Comparison of ENCODE assay signal across 28 mouse cellular contexts in genomic region chr3:78846617-78847318, GRCm38 (mm10).
DNase-seq lines count a peak whose midpoint lies in the region; ATAC-seq lines count a peak whose summit lies in the region.
"Had no signal": no experiment of that assay in that cellular context is flagged by ENCODE, and none has a peak within 500 bp of the region (broad histone marks: within the 10 kb centered on the region; RNA-seq: fewer than 3 reads in every experiment).

No protein-coding gene starts in this region.

- 59% methylated on average over 7 of the region's 8 CpGs for WGBS in forebrain, embryonic 10.5 days
- 30% methylated on average over 7 of the region's 8 CpGs for WGBS in forebrain, embryonic 14.5 days
- WGBS in midbrain, embryonic 10.5 days = 35% methylated on average over 8 of the region's 8 CpGs
- 25% methylated on average over 7 of the region's 8 CpGs for WGBS in midbrain, embryonic 16.5 days
- WGBS in embryonic facial prominence, embryonic 14.5 days = 56% methylated on average over 7 of the region's 8 CpGs
- WGBS in midbrain, embryonic 14.5 days = 12% methylated on average over 7 of the region's 8 CpGs

- no peak overlapping the region for H3K4me2 ChIP-seq in forebrain, embryonic 14.5 days (ENCODE audit: low read length)
- no peak overlapping the region for H3K4me2 ChIP-seq in midbrain, embryonic 16.5 days (ENCODE audit: low read length)
- no peak overlapping the region for H3K4me2 ChIP-seq in embryonic facial prominence, embryonic 14.5 days (ENCODE audit: low read depth, low read length)
- H3K4me2 ChIP-seq in midbrain, embryonic 14.5 days (ENCODE audit: low read length) = no peak overlapping the region
- H3K4me2 ChIP-seq: embryonic facial prominence, embryonic 15.5 days; forebrain, embryonic 15.5 days; heart, embryonic 12.5 days; heart, embryonic 15.5 days; hindbrain, embryonic 15.5 days; intestine, embryonic 15.5 days had no signal

- H3K4me1 ChIP-seq in forebrain, embryonic 10.5 days = peaks cover 7% of the 10 kb centered on the region; the same call in 1 of the 2 replicates
- H3K4me1 ChIP-seq in forebrain, embryonic 14.5 days (ENCODE audit: control insufficient read depth, insufficient read depth, low read length) = no peaks in the 10 kb centered on the region
- peaks cover 12% of the 10 kb centered on the region for H3K4me1 ChIP-seq in midbrain, embryonic 10.5 days
- 0 out of 2 replicates have a peak, but pooled peaks cover 2% of the 10 kb centered on the region for H3K4me1 ChIP-seq in midbrain, embryonic 16.5 days (ENCODE audit: control insufficient read depth, insufficient read depth, low read length)
- no peaks in the 10 kb centered on the region for H3K4me1 ChIP-seq in embryonic facial prominence, embryonic 14.5 days (ENCODE audit: control insufficient read depth, insufficient read depth, low read length)
- no peaks in the 10 kb centered on the region; the same call in 1 of the 2 replicates for H3K4me1 ChIP-seq in midbrain, embryonic 14.5 days (ENCODE audit: control insufficient read depth, insufficient read depth, low read length)
- H3K4me1 ChIP-seq: embryonic facial prominence, embryonic 15.5 days; forebrain, embryonic 15.5 days; heart, embryonic 12.5 days; heart, embryonic 15.5 days; hindbrain, embryonic 15.5 days; intestine, embryonic 15.5 days had no signal

- no peak overlapping the region for H3K4me3 ChIP-seq in forebrain, embryonic 10.5 days
- H3K4me3 ChIP-seq in forebrain, embryonic 14.5 days (ENCODE audit: low read depth, low read length) = no peak overlapping the region
- no peak overlapping the region for H3K4me3 ChIP-seq in midbrain, embryonic 10.5 days
- H3K4me3 ChIP-seq in midbrain, embryonic 16.5 days (ENCODE audit: low read depth, low read length) = no peak overlapping the region
- no peak overlapping the region for H3K4me3 ChIP-seq in embryonic facial prominence, embryonic 14.5 days (ENCODE audit: low read depth, low read length)
- no peak overlapping the region for H3K4me3 ChIP-seq in midbrain, embryonic 14.5 days (replicated peaks; ENCODE audit: low read depth, low read length)
- H3K4me3 ChIP-seq: embryonic facial prominence, embryonic 15.5 days; forebrain, embryonic 15.5 days; heart, embryonic 12.5 days; heart, embryonic 15.5 days; hindbrain, embryonic 15.5 days; intestine, embryonic 15.5 days had no signal

- peak overlapping the region; percentile 30; the same call in 1 of the 2 replicates for H3K27ac ChIP-seq in forebrain, embryonic 10.5 days
- H3K27ac ChIP-seq in forebrain, embryonic 14.5 days (ENCODE audit: low read depth, low read length) = no peak overlapping the region
- H3K27ac ChIP-seq in midbrain, embryonic 10.5 days (replicated peaks) = no peak overlapping the region
- no peak overlapping the region for H3K27ac ChIP-seq in midbrain, embryonic 16.5 days (ENCODE audit: low read length)
- H3K27ac ChIP-seq in embryonic facial prominence, embryonic 14.5 days (replicated peaks; ENCODE audit: low read depth, low read length) = no peak overlapping the region
- H3K27ac ChIP-seq in midbrain, embryonic 14.5 days (replicated peaks; ENCODE audit: low read depth, low read length) = no peak overlapping the region
- H3K27ac ChIP-seq: embryonic facial prominence, embryonic 15.5 days; forebrain, embryonic 15.5 days; heart, embryonic 15.5 days; hindbrain, embryonic 15.5 days; intestine, embryonic 15.5 days had no signal

- ATAC-seq in forebrain, embryonic 14.5 days = no peak
- no peak for ATAC-seq in midbrain, embryonic 16.5 days
- no peak for ATAC-seq in embryonic facial prominence, embryonic 14.5 days (ENCODE audit: low read depth)
- ATAC-seq in midbrain, embryonic 14.5 days (ENCODE audit: low FRiP score, low TSS enrichment) = 0 out of 2 replicates have a peak, but pooled peaks have one; percentile 36
- ATAC-seq: forebrain, embryonic 15.5 days; intestine, embryonic 15.5 days; Patski had no signal

- H3K9ac ChIP-seq in forebrain, embryonic 14.5 days (ENCODE audit: low read length) = no peak overlapping the region
- no peak overlapping the region for H3K9ac ChIP-seq in midbrain, embryonic 16.5 days (ENCODE audit: low read depth, low read length)
- H3K9ac ChIP-seq in embryonic facial prominence, embryonic 14.5 days (ENCODE audit: low read depth, low read length) = no peak overlapping the region
- no peak overlapping the region for H3K9ac ChIP-seq in midbrain, embryonic 14.5 days (replicated peaks; ENCODE audit: low read length)
- H3K9ac ChIP-seq: embryonic facial prominence, embryonic 15.5 days; forebrain, embryonic 15.5 days; heart, embryonic 12.5 days; heart, embryonic 15.5 days; hindbrain, embryonic 15.5 days; intestine, embryonic 15.5 days had no signal

- no peaks in the 10 kb centered on the region for H3K36me3 ChIP-seq in forebrain, embryonic 10.5 days (replicated peaks)
- no peaks in the 10 kb centered on the region for H3K36me3 ChIP-seq in forebrain, embryonic 14.5 days (ENCODE audit: control insufficient read depth, insufficient read depth, low read length)
- no peaks in the 10 kb centered on the region for H3K36me3 ChIP-seq in midbrain, embryonic 10.5 days
- H3K36me3 ChIP-seq in midbrain, embryonic 16.5 days (ENCODE audit: control insufficient read depth, insufficient read depth, low read length) = no peaks in the 10 kb centered on the region
- H3K36me3 ChIP-seq in embryonic facial prominence, embryonic 14.5 days (ENCODE audit: control insufficient read depth, insufficient read depth, low read length) = no peaks in the 10 kb centered on the region
- H3K36me3 ChIP-seq in midbrain, embryonic 14.5 days (ENCODE audit: control insufficient read depth, insufficient read depth, low read length) = no peaks in the 10 kb centered on the region
- H3K36me3 ChIP-seq: embryonic facial prominence, embryonic 15.5 days; forebrain, embryonic 15.5 days; G1E; heart, embryonic 12.5 days; heart, embryonic 15.5 days; hindbrain, embryonic 15.5 days; intestine, embryonic 15.5 days had no signal

- H3K27me3 ChIP-seq in forebrain, embryonic 10.5 days (ENCODE audit: poor library complexity, severe bottlenecking) = no peaks in the 10 kb centered on the region
- no peaks in the 10 kb centered on the region for H3K27me3 ChIP-seq in forebrain, embryonic 14.5 days (replicated peaks; ENCODE audit: control insufficient read depth, insufficient read depth, low read length)
- H3K27me3 ChIP-seq in midbrain, embryonic 10.5 days (ENCODE audit: low read depth, poor library complexity, severe bottlenecking) = peaks cover 5% of the 10 kb centered on the region; the same call in 1 of the 2 replicates
- H3K27me3 ChIP-seq in midbrain, embryonic 16.5 days (ENCODE audit: control insufficient read depth, insufficient read depth, low read depth, low read length) = no peaks in the 10 kb centered on the region
- H3K27me3 ChIP-seq in embryonic facial prominence, embryonic 14.5 days (replicated peaks; ENCODE audit: control insufficient read depth, insufficient read depth, low read length) = no peaks in the 10 kb centered on the region
- H3K27me3 ChIP-seq in midbrain, embryonic 14.5 days (ENCODE audit: control insufficient read depth, insufficient read depth, low read length) = no peaks in the 10 kb centered on the region
- H3K27me3 ChIP-seq: CH12.LX; embryonic facial prominence, embryonic 15.5 days; forebrain, embryonic 15.5 days; heart, embryonic 12.5 days; heart, embryonic 15.5 days; hindbrain, embryonic 15.5 days; intestine, embryonic 15.5 days had no signal

- no peaks in the 10 kb centered on the region for H3K9me3 ChIP-seq in forebrain, embryonic 10.5 days
- no peaks in the 10 kb centered on the region for H3K9me3 ChIP-seq in forebrain, embryonic 14.5 days (replicated peaks; ENCODE audit: control insufficient read depth, low read length)
- H3K9me3 ChIP-seq in midbrain, embryonic 10.5 days (replicated peaks) = no peaks in the 10 kb centered on the region
- H3K9me3 ChIP-seq in midbrain, embryonic 16.5 days (replicated peaks; ENCODE audit: control insufficient read depth, low read length, poor library complexity, severe bottlenecking) = no peaks in the 10 kb centered on the region
- no peaks in the 10 kb centered on the region for H3K9me3 ChIP-seq in embryonic facial prominence, embryonic 14.5 days (ENCODE audit: control insufficient read depth, low read length)
- no peaks in the 10 kb centered on the region for H3K9me3 ChIP-seq in midbrain, embryonic 14.5 days (ENCODE audit: control insufficient read depth, low read length)
- H3K9me3 ChIP-seq: embryonic facial prominence, embryonic 15.5 days; forebrain, embryonic 15.5 days; G1E; heart, embryonic 12.5 days; heart, embryonic 15.5 days; hindbrain, embryonic 15.5 days; intestine, embryonic 15.5 days had no signal

- DNase-seq in forebrain, embryonic 10.5 days (ENCODE audit: extremely low spot score, low spot score) = no peak
- no peak for DNase-seq in forebrain, embryonic 14.5 days (ENCODE audit: low spot score)
- peak; percentile 27 for DNase-seq in midbrain, embryonic 10.5 days (ENCODE audit: low spot score)
- peak; percentile 59 for DNase-seq in embryonic facial prominence, embryonic 14.5 days (ENCODE audit: low spot score)
- peak; percentile 19 for DNase-seq in midbrain, embryonic 14.5 days
- DNase-seq in layer of hippocampus, postnatal 10 days (ENCODE audit: low spot score in 2 of 2) = no peak
- no peak for DNase-seq in layer of hippocampus, postnatal 36 days
- DNase-seq: adrenal gland, postnatal 10 days; adrenal gland, postnatal 36 days; B cell, adult 2 months; cerebellum, adult 11 months; cerebellum, adult 2 months; cerebellum, adult 9-11 months; cerebellum, postnatal 25 days; gastrocnemius, postnatal 25 days; heart, adult 18-20 months; heart, postnatal 10 days; heart, postnatal 4 days had no signal

Comparison
In these comparisons a context has a peak if more than half of its experiments do, and no peak if none do; other contexts are left out.
1. DNase-seq: peak in midbrain, embryonic 10.5 days (single experiment), embryonic facial prominence, embryonic 14.5 days (single experiment) and midbrain, embryonic 14.5 days (single experiment); none in forebrain, embryonic 10.5 days (single experiment), forebrain, embryonic 14.5 days (single experiment), layer of hippocampus, postnatal 10 days (0 of 2) and layer of hippocampus, postnatal 36 days (0 of 2).